ENCODE assay signal across 18 mouse cellular contexts in the genomic region with DNA sequence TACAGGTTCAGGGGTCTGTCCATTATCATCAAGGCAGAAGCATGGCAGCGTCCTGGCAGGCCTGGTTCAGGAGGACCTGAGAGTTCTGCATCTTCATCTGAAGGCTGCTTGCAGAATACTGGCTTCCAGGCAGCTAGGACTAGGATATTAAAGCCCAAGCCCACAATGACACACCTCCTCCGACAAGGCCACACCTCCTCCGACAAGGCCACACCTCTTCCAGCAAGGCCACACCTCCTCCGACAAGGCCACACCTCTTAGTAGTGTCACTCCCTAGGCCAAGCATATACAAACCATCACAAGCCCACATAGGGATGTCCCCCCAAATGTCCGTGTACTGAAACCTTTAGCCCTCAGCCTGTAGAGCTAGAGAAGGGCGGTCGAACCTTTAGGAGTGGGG. TPM values are rescaled to one million over a fixed set of nuclear protein-coding genes. Genes with fewer than 3 reads are reported as not detected.
DNase-seq lines count a peak whose midpoint lies in the region; ATAC-seq and TF ChIP-seq lines count a peak whose summit lies in the region.
"Had no signal": no experiment of that assay in that cellular context is flagged by ENCODE, and none has a peak within 500 bp of the region (broad histone marks: within the 10 kb centered on the region; RNA-seq: fewer than 3 reads in every experiment).

No protein-coding gene starts in this region.

- no peak for TF ChIP-seq CTCF in kidney, postnatal 0 days (IDR thresholded peaks at IDR 0.05; ENCODE audit: low read depth)
- TF ChIP-seq CTCF in G1E (IDR thresholded peaks at IDR 0.05; ENCODE audit: low read depth, low read length): no peak

- intact Hi-C loops in left cerebral cortex, postnatal 4 days (cut with DNase I): no loop called here

- peak; percentile 31; the same call in 1 of the 2 replicates for ATAC-seq in kidney, postnatal 0 days (replicated peaks; ENCODE audit: low FRiP score, low read depth)
- no peak for ATAC-seq in kidney, embryonic 16.5 days (ENCODE audit: low FRiP score, low TSS enrichment)
- ATAC-seq in G1E (ENCODE audit: extremely low read depth, insufficient number of reproducible peaks, low FRiP score, poor library complexity, severe bottlenecking): peak; percentile 32
- ATAC-seq in megakaryocyte-erythroid progenitor cell, adult 5-6 weeks (replicated peaks; ENCODE audit: low FRiP score, low TSS enrichment, poor library complexity, severe bottlenecking): 0 out of 2 replicates have a peak, but pooled peaks have one; percentile 36
- ATAC-seq: intestine, embryonic 16.5 days had no signal

- H3K36me3 ChIP-seq in kidney, postnatal 0 days (ENCODE audit: insufficient read depth, low read length): no peaks in the 10 kb centered on the region
- no peaks in the 10 kb centered on the region for H3K36me3 ChIP-seq in kidney, embryonic 16.5 days (ENCODE audit: insufficient read depth, low read length)
- H3K36me3 ChIP-seq in G1E (replicated peaks): no peaks in the 10 kb centered on the region
- H3K36me3 ChIP-seq: embryonic facial prominence, embryonic 15.5 days; forebrain, embryonic 12.5 days; hindbrain, embryonic 10.5 days; lung, embryonic 15.5 days had no signal

- WGBS in kidney, postnatal 0 days: 77% methylated on average over 7 of the region's 7 CpGs
- 74% methylated on average over 7 of the region's 7 CpGs for WGBS in kidney, embryonic 16.5 days

- H3K4me3 ChIP-seq in kidney, postnatal 0 days (replicated peaks; ENCODE audit: low read depth, low read length): no peak overlapping the region
- H3K4me3 ChIP-seq in kidney, embryonic 16.5 days (ENCODE audit: low read length): no peak overlapping the region
- no peak overlapping the region for H3K4me3 ChIP-seq in G1E (ENCODE audit: low read depth, low read length)
- H3K4me3 ChIP-seq: embryonic facial prominence, embryonic 15.5 days; forebrain, embryonic 12.5 days; hindbrain, embryonic 10.5 days; lung, embryonic 15.5 days had no signal

- H3K4me1 ChIP-seq in kidney, postnatal 0 days (replicated peaks; ENCODE audit: insufficient read depth, low read length): 0 out of 2 replicates have a peak, but pooled peaks cover 8% of the 10 kb centered on the region
- peaks cover 17% of the 10 kb centered on the region for H3K4me1 ChIP-seq in kidney, embryonic 16.5 days (ENCODE audit: insufficient read depth, low read length)
- H3K4me1 ChIP-seq in G1E (ENCODE audit: insufficient read depth, low read depth, low read length): peaks cover 6% of the 10 kb centered on the region; the same call in 1 of the 2 replicates

- no peak overlapping the region for H3K9ac ChIP-seq in kidney, postnatal 0 days (ENCODE audit: low read depth, low read length)
- no peak overlapping the region for H3K9ac ChIP-seq in kidney, embryonic 16.5 days (replicated peaks; ENCODE audit: low read length)
- H3K9ac ChIP-seq: embryonic facial prominence, embryonic 15.5 days; forebrain, embryonic 12.5 days; lung, embryonic 15.5 days had no signal

- H3K9me3 ChIP-seq in kidney, postnatal 0 days (replicated peaks; ENCODE audit: low read length): no peaks in the 10 kb centered on the region
- H3K9me3 ChIP-seq in kidney, embryonic 16.5 days (ENCODE audit: low read length): no peaks in the 10 kb centered on the region
- H3K9me3 ChIP-seq in G1E (replicated peaks): no peaks in the 10 kb centered on the region
- H3K9me3 ChIP-seq: embryonic facial prominence, embryonic 15.5 days; forebrain, embryonic 12.5 days; hindbrain, embryonic 10.5 days; lung, embryonic 15.5 days had no signal

- DNase-seq in kidney, postnatal 0 days (ENCODE audit: low spot score): no peak
- DNase-seq in G1E (ENCODE audit: low spot score): no peak
- DNase-seq in induced T-regulatory cell, adult 2 months (ENCODE audit: low read depth): peak; percentile 55
- no peak for DNase-seq in cerebellum, postnatal 14 days
- no peak for DNase-seq in left cerebral cortex, postnatal 4 days
- no peak for DNase-seq in right cerebral cortex, postnatal 36 days (ENCODE audit: low spot score in 2 of 2)
- DNase-seq: cerebellum, adult 11 months; gastrocnemius, postnatal 36 days; kidney, postnatal 14 days; retina, postnatal 1 day; thymus, adult 2 months had no signal

- H3K4me2 ChIP-seq in kidney, postnatal 0 days (ENCODE audit: low read length): no peak overlapping the region
- no peak overlapping the region for H3K4me2 ChIP-seq in kidney, embryonic 16.5 days (replicated peaks; ENCODE audit: low read depth, low read length)
- H3K4me2 ChIP-seq: embryonic facial prominence, embryonic 15.5 days; forebrain, embryonic 12.5 days; lung, embryonic 15.5 days had no signal

- H3K27me3 ChIP-seq in kidney, postnatal 0 days (ENCODE audit: insufficient read depth, low read length): no peaks in the 10 kb centered on the region
- no peaks in the 10 kb centered on the region for H3K27me3 ChIP-seq in kidney, embryonic 16.5 days (ENCODE audit: insufficient read depth, low read length)
- peaks cover 6% of the 10 kb centered on the region; the same call in 1 of the 2 replicates for H3K27me3 ChIP-seq in G1E (ENCODE audit: insufficient read depth, low read length)

- no peak overlapping the region for H3K27ac ChIP-seq in kidney, postnatal 0 days
- H3K27ac ChIP-seq in kidney, embryonic 16.5 days (ENCODE audit: low read length): no peak overlapping the region
- H3K27ac ChIP-seq: embryonic facial prominence, embryonic 15.5 days; forebrain, embryonic 12.5 days; hindbrain, embryonic 10.5 days; lung, embryonic 15.5 days had no signal

RNA-seq across cellular contexts. Expression of a gene that starts 2.3 kb away (rescaled TPM):
- polyA plus RNA-seq in kidney, postnatal 0 days (2015; fragmentation: Nextera tagmentation; extraction: Ambion mirVana): 12.6 and 13.7 TPM in 2 replicates
- polyA plus RNA-seq in kidney, embryonic 16.5 days (2015; fragmentation: Nextera tagmentation; extraction: Ambion mirVana): 11.1 and 11.8 TPM in 2 replicates
- total RNA-seq in G1E (2014; fragmentation: Nextera tagmentation) (not detected in 2 replicates), G1E (2017) (0.06 and 0.60 TPM in 2 replicates)
- polyA plus RNA-seq in G1E (2012): not detected in 2 replicates
- total RNA-seq in megakaryocyte-erythroid progenitor cell, adult 5-6 weeks (2014; fragmentation: Nextera tagmentation): 0.83 and 2.5 TPM in 2 replicates
- total RNA-seq in megakaryocyte-erythroid progenitor cell, adult 5-6 weeks (2017): 3.0 and 3.1 TPM in 2 replicates
- total RNA-seq in left cerebral cortex, postnatal 4 days (2021): 1 to 10 TPM; 2.6 to 5.3 TPM
